Mouse (Mus musculus) cerebellum, adult 18-20 months (tissue): ENCODE measurements around the gene Hecw2.

ENCODE experiments used
- DNase-seq, 2 experiments: peaks; one replicate each; pipeline ENCODE4 v3.0.0; 2021

The Hecw2 gene

DNA sequence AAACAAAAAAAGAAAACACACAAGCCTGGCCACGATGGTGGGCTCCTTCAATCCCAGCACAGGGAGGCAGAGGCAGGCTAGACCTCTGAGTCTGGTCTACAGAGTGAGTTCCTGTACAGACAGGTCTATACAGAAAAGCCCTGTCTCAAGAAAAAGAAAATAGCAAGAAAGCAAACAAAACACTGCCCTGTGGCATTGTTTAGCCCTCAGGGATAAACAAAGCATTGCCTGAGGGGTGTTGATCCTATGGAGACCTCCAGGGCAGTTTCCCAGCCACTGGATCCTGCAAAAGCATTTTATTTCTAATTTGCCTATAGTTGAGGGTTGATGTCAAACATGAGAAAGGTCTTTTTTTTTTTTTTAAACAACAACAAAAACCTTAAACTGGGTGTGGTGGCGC lies 327.7 kb downstream of the Hecw2 start:
- DNase-seq, result no peak

DNA sequence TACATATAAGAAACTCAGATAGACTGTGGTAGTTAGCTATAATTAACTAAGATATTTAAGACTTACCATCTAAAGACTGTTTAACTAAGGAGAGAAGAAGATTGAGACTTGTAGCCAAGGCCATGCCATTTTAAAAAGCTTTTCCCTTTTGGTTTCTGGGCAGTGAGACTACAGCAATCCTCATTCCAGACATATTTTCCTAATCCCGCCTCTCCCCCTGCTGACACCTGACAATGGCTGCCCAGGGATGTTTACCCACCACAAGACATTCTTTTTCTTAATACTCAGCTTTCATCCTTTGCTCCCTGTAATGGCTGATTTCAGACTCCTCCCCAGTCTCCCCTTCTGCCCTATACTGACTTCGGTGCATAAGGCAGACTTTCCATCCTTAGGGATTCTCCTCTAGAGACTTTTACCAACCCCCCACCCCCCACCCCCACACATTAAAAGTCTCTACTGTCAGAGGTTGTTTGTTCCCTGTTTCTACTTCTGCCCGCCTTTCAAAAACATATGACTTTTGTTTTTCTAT lies 328.5 kb downstream of the Hecw2 start:
- no peak for DNase-seq

DNA sequence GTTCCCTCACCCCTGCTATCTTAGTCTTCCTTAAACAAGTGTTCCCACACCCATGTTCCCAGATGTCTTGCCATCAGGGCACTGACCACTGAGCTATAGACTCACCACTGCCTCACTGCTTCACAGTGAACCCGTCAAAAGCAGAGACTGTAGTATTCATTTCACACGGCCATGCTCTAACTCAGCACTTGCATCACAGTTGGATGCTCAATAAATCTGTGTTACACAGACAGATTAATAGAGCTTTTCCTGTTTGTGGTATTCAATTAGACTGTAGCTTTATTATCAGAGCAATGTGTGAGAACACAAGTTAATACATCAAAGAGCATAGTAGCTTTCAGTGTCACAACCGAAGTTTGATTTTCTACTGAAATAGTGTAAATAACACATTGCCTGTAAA lies 330.9 kb downstream of the Hecw2 start:
- no peak for DNase-seq

DNA sequence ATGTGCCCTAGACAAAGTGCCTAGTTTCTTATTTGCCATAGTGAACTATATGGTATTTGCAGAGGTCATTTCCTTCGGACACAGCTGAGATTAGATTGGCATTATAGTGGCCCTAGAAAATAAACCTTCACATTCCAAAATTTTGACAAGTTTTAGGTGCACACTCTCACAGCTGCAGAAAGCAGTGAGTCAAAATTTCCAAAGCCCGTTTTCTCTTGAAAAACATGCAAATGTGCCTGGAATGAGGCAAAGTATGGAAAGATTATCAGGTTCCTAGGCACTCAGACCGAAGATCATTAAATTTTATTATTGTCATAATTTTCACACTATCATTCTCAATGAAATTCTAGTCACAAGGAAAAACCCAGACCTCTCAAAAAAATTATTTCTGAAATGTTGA lies 334.4 kb downstream of the Hecw2 start:
- no peak for DNase-seq

DNA sequence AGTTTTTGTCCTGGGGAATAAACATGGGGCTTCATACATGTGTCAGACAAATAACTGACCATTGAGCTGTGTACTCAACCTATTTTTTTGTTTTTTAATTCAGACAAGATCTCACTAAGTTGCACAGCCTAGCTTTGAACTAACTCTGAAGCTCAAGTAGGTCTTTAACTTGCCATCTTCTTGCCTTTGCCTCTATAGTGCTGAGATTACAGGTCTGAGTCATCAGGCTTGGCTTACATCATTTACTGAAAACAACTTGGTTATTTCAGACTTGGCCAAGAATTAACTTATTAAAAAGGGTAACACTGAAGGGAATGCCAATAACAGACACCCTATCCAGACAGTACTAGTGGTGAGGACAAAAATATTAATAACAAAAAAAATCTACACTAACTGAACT lies 335.8 kb downstream of the Hecw2 start:
- no peak for DNase-seq

DNA sequence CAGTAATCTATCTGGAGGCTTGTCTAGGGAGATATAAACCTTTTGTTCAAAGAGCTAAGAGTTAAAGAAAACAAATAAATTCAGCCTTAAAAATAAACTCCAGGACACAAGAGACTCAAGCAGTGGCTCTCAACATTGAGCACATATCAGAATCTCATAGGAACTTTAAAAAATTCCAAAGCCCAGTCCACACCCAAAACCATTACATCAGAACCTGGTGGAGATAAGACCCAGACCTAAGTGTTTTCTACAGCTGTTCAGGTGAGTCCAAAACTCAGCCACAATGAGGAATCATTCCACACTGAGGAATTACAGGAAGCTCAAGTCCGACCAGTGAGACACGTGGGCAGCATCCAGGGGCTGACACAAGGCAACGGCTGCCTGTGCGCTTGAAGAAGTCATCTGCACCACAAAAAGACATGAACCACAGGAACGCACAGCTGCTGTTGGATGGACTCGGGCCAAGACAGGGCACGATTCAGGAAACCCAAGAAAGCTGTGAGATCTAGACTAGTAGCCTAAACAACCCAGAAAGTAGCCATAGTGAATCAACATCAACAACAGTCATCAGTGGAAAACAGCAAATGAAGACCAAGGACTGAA lies 338.4 kb downstream of the Hecw2 start:
- no peak for DNase-seq

DNA sequence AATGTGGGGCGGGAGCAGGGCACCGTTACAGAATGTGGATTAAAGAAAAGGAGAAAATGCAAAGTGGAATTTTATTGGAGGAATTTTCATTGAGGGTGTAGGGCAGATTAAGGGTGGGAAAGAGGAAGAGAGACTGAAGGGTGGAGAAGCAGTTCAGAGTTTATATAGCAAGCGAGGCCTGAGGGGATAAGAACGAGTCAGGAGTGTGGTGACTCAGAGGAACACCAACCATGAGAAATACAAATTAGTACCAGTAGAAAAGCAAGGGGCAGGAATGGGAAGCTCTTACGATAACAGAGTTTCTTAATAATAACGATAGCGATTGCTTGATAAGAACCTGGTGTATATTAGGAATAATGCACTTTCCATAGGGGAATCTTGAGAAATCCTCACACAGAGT lies 339.2 kb downstream of the Hecw2 start:
- DNase-seq, result no peak

DNA sequence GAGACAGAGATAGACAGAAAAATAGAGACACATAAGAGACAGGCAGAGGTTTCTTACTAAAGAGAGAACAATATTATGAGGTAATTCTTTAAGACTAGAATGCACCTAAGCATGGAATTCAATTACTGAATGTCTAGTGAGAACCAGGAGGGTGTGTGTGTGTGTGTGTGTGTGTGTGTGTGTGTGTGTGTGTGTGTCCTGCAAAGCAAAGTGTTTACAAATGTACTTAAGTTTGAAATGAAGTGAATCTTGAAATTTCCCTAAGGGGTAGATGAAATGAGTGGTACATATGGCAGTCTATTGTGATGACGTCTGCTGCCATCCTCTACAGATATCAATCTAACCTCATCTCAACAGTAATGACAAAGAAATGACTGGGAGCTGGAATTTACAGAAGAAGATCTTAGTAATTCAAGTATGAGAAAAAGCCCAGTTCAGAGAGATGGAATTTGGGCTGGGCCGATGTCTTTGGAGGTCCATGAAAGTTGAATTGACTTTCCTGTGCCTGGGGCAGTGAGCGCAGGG lies 342.8 kb downstream of the Hecw2 start:
- no peak for DNase-seq

DNA sequence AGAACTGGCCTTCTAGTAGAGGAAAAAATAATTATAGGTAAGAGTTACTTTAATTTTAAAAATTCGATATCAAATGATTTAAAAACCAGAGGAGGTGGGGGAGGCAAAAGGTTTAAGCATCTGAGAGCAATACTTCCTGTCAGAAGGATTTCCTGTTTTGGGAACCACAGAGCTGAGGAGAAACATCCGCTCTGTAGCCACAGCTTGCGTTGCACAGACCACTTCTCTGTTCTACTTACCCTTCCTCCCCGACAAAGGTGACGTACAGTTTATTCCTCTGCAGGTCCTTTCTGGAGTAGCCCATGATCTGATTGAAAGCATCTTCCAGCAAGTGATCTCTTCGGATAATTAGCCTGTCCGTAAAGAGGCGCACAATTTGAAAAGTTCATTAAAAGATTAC lies 343.6 kb downstream of the Hecw2 start:
- no peak for DNase-seq

DNA sequence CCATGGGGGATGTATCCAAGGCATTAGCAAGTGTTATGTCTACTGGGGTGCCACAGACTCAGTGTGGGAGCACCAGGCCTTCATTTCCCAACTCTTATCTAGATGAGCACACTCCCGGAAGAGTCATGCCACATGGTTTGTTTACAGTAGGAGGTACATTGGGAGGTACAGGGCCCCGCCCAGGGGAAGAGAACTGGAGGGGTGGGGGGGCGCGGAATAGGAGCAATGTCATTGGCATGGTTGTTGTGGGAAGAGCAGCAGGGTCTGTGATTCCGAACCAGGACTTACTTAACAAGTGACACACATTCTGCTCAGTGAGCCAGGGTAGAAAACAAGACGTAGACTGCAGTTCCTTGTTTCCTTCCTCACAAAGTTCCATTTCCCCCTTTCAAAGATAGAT lies 344.1 kb downstream of the Hecw2 start:
- no peak for DNase-seq

DNA sequence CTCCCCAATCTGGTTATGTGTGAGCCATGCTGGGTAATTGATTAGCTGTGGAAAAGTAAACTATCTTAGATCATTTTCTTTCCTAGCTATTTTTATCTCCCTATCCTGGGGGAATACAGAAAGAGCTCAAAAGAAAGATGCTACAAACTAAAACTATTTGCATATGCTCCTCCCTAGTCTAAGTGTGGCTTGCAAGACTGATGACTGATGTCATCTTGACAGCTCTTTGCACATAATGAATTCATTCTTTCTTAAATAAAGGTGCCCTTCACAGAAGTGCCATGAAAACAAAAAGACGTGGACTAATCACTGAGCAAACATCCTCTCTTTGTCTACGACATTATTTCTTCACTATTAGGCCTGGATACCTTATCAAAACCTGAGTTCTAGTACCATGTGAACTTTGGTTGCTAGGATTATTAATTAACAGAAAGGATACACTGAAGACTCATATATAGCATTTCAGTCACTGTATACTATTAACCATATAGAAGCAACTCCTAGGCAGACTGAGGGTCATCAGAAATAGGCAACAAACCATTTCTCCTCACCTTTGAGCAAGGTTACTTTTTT lies 348.2 kb downstream of the Hecw2 start:
- no peak for DNase-seq

DNA sequence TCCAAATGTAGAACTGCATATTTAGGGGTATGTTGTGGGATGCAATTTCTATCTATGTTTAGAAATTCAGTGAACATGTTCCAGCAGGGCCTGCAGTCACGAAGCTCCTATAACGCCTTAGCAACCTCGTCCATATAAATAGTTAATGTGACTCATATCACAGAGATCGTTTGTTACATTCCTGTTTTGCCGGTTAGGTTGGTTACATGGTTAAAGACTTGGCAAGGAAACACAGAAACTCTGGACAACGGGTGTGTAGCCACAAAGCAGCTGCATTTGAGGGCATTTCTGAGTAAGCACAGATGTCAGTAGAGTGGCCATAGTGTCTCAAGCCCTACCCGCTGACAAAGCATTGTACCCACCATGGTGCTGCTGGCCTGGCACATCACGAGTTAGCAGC lies 349.1 kb downstream of the Hecw2 start:
- no peak for DNase-seq

DNA sequence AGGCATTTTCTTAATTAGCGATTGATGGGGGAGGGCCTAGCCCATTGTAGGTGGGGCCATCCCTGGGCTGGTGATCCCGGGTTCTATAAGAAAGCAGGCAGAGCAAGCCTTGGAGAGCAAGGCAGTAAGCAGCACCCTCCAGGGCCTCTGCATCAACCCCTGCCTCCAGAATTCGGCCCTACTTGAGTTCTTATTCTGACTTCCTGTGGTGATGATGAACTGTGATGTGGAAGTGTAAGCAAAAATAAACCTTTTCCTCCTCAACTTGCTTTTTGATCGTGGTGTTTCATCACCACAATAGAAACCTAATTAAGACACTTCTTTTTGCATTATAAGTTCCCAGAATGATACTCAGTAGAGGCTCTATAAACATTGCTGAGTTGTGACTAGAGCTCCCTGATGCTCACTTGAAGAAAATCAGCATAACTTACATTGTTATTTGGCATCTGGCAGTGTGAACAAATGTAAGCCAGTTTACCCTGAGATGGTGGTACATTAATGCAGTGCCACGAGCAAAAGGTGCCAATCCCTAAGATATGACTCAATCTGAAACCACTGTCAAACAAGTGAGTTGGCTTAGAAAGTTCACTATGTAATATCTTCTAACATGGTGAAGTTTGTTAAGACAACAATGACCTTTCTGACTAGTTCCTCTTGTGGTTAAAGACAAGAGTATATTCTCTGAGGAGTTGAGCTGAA lies 349.9 kb downstream of the Hecw2 start:
- DNase-seq, result no peak

DNA sequence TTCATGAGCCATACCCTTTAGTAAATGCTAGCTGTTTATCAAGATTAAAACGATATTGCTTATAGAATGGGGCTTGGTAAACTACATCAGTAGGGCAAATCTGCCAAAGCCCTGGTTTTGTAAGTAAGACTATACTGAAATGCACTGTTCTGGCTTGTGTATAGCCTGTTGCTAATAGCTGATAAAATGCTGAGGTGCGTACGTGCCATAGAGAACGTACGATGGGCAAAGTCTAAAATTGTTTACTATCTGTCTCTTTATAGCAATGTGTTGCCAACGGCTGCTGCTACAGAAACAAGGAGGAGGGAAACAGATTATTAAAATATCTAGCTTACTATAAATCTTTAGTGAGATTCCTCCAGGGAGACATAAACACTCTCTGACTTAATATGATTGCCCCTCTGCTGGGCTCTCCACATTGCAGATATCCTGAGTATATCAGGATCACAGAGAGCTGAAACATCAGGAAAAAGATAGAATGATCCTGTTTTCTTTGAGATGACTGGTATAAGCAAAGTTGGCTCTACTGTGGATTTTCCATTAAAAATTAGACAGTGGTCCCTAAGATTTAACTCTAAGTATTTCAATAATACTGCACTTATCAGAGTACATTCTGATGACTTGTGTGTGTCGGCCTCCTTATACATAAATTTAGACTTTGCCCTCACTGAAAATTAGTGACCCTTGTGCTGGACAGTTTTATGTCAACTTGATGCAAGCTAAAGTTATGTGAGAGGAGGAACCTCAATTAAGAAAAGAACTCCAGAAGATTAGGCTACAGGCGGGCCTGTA lies 350.6 kb downstream of the Hecw2 start:
- no peak for DNase-seq

DNA sequence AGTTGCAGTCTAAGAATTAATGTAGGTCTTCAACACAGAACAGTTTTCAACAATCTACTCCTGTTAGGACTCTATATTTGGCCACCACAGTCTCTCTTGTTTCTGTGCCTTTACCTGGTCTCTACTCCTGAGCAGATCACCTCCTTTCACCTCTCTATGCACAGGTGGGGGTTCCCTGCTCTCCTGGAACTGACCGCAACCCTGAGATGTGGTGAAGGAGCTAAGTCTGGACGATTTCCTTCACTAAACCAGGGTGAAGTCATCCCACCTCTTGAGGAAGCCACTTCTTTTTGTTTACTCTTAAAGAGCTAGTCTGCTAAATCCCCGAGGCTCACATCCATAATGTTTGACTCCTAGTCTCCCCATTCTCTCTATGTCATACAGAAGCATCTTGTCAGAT lies 351.9 kb downstream of the Hecw2 start:
- no peak for DNase-seq

DNA sequence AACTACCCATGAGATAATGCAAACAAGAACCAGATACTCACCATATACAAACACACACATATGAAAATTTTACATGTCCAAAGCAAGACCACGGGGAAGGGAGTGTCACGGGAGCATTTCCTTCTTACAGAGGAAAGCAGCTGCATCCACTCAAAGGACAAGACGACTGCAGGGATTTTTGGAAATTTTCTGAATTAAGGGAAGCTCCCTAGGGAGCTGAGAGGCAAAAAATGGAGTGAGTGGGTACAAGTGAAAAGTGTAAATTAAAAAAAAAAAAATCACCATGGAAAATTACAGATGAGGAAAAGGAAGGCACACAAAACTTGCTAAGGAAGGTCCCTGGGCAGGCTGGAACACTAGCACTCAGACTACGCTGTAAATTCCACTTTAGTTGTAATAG lies 353.9 kb downstream of the Hecw2 start:
- DNase-seq, result no peak

DNA sequence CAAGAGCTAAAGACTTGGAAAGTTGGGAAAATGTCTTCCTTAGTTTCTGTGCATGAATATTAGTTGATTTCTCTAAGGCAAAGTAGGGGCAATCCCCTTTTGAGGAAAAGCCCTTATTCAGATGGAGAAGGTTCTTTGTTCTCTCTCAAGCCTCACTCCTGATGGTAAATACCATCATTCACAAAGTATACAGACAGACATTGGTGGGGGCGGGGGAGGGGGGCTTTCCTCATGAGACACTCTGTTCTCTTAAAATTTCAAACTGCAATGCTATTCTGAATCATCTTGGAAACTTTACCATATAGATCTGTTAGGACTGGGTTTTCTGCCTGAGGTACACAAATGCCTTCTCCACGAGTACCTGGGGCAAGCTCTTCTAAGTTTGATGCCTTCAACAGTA lies 355.6 kb downstream of the Hecw2 start:
- no peak for DNase-seq

DNA sequence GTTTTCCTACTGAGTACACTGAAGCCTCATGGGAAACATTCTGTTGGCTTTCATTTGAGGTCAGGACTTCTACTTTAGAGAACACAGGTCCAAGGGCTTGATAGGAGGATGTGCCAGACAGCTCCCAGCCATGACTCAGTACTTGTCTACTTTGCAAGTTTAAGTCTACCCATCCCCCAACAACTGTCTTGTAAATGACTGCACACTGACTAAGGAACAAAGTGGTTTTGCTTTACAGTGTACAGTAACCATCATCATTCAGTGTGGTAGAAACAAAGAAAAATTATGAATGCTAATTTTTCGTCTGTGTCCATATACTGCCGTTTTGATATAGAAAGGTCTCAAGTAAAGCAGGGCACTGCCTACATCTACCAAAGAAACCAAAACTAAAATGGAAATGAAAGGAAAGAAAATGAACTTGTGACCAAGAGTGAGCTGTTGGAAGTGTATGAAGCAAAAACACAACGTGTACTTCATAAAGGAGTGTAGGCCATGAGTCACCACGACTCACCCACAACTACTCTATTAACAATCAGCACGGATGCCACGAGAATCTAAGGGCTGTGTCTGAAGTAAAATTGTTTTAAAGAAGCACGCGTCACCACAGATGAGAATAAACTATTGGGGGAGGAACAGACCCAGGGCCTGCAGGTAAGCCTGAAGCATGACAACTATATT lies 356.6 kb downstream of the Hecw2 start:
- DNase-seq, result no peak

DNA sequence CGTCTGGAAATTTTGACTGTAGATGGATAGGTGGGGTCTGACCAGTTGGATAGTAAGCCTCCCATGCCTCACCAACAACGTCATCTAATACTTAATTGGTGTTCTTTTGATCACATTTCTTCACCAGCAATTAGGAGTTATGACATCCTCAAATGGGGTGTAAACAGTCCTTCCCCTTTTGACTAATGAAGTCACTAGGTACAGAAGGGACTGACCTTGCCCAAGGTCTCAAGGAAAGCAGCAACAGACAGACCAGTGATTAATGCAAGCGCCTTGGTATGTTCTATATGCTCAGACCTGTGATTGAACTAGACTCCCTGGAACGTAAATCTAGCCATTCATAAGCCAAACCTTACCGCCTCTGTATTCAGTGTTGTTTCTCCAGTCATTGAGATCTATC lies 364.7 kb downstream of the Hecw2 start:
- no peak for DNase-seq

DNA sequence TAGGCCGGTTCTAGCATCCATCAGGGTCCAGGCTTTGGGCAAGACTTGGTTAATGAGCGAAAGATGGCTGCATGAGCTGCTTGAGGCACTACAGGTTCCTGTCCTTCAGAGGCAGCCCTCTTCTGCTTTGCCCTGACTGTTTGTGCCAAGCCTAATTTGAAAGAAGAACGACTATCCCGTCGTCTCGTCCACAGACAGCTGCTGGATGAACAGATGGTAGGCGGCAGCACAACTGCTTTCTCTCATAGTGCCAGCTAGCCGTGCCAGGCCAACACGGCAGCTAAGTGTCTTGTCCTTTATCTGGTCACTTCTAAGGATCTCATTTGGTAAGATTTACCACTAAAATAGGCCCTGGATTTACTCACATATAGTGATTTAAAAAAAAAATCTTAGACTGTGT lies 365.9 kb downstream of the Hecw2 start:
- DNase-seq, result no peak

DNA sequence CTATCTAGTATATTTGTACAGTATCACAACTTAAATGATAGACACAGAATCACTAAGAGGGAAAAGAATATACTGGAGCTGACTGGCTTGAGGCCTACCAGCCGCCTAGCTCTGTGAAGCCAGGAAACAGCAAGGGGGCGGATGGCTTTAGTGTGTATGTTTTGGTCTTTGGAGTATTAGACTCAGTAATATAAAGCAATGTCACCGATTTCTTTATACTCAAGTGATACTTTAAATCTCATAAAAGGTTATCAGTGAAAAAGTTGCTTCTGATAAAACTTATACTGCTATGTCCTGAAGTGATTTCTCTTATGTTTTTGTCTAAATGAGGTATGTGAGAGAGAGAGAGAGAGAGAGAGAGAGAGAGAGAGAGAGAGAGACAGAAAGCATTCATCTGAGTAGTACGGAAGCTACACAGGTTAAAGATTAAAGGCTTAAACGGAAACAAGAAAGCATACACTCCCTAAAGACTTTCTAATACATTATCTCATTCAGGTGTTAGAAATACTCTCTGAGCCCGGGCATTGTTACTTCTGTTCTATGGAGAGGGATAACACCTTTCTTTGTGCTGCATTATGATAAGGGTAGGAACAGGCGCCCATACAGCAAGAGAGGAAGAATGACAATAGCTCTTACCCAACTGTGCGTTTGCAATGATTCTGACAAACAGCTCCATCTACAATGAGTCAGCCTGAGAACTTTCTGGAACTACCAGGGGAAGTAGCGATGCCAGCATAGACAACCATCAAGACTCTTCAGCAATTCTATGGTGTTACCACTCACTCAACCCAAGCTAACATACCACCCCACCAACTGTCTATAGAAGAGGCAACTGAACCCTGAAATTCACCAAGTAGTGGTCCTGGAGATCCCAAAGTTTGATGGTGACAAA lies 370.3 kb downstream of the Hecw2 start:
- no peak for DNase-seq
